Mouse (Mus musculus) cerebellum, adult (tissue): ENCODE data around the gene Hvcn1.
"Not testable (repeated sequence)": the region's sequence is repeated elsewhere in the genome, so short reads cannot be mapped to it uniquely, and the experiment has no call there.

Source experiments
- ATAC-seq: cut with Nextera tagmentation; 2 replicates; pipeline ENCODE4 v1.9.2; 2017; ENCODE audit warnings: mild to moderate bottlenecking, moderate library complexity, mixed read lengths; ENCODE audit not compliant: insufficient number of reproducible peaks, low FRiP score, low TSS enrichment

Gene Hvcn1

DNA sequence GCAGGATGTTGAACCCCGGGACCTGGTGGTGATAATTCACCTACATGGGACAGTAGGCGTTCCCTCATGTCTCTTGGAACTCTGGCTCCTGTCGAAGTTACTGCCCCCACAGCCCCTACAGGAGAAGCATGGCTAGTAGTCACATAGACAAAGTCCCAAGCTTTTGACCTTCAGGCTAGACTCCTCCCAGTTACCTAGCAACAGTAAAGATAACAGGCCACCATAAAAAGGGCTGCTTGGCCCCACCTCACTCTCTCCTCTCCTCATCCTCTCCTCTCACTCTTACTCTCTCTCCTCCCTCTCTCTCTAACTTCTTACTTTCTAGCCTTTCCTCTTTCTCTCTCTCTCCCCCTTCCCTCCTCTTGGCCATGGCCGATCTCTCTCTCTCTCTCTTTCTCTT lies 5.7 kb upstream of the Hvcn1 start:
- no peak for ATAC-seq

DNA sequence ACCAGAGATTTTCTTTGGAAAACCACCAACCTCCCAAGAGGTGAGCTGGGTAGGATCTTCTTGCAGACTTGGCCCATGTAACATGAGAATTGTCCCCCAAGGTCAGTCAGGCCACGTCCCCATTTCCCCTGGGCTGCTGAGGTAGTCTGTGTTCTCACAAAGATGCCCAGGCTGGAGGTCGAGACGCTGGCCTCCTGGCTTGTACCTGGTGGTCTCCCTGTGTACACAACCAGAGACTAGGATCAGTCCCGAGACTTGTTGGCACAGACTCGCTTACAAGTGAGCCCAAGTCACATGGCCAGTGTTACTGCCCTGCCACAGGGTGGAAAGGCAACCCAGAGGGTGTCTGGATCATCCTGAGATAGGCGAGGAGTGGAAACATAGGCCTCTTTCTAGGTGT lies 4.7 kb upstream of the Hvcn1 start:
- ATAC-seq, result no peak

DNA sequence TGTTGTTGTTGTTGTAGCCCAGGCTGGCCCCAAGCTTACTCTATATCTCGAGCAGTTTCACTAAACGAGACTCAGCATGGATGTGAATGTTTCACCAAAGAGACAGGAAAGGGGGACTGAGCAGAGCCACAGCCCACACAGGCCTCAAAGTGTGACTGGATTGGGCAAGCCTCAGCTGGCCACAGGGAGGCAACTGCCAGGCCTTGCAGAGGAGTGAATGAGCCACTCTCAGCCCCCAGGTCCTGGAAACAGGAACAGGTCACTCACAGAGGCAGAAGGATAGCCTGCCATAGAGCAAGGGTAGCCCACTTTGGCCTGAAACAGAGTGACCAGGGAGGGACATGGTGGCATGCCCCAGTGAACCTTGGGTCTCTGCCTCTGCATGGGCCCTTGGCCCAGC lies 2.4 kb upstream of the Hvcn1 start:
- no peak for ATAC-seq

DNA sequence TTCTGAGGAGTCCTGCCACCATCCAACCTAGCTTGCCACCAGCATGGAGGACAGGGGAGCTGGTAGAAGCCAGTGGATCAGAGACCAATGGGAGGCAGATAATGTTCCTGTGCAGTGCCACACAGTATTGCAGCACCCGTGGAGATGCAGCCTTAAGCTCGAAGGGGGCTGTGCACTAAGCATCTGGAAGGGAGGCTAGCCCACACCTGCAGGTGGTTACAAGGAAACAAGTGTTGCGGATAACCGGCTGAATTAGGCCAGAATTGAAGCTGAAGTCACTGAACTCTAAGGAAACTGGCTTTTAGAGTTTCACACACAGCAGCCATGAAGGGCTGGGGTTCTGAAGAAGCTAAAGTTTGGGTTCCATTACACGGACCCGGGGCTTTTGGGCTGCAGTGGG lies 2.3 kb downstream of the Hvcn1 start:
- no peak for ATAC-seq

DNA sequence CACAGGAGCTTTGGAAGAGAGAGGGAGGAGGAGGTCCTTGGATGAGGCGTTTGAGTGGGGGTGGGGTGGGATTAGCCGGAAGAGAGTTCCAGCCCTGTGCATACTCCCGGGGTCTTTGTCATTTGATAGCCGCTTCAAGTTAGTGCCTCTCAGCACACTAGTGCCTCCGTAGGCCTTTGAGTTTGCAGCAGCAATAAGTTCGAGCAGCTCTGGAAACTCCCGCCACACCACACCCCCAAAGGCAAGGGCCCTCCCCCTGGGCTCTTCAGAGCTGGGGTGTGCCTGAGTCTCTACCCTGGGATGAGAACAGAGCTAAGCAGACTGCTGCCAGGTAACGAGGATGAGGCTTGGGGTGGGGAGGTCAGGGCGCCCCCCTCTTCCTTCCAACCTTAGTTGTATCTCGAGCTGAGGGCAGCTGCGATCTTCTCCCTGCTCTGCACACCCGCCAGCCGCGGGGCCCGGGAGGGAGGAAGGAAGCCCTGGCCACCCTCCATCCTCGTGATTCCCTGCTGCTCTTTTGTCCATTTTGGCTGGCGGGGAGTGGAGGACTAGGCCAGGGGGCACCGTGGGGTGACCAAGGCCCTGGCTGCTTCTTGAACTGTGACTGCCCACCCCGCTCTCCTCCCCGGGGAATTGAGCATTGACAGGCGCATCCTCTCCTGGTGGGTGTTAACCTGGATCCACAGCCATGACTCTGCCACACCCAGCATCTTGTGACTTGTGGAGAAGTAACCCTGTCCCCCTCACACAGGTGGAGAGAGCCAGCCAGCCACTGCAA lies 3.2 kb downstream of the Hvcn1 start:
- no peak for ATAC-seq

DNA sequence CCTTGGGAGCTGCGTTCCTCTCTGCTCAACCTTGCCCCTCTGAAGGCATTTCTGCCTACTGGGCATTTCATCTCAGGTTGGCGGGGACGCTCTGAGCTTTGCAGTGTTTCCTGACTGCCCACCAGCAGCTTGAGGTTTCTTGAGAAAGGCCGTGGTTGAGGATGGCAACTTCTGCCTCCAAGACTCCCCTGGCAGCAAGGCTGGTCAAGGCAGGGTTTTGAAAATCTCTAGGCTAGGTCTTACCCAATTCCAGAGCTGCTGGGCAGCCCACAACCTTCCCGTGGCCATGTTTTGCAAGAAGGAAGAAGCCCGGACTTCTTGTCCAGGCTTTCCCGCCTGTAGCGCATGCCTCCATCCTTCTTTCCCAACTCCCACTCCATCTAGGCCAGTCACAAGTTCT lies 4.3 kb downstream of the Hvcn1 start:
- ATAC-seq, result no peak

DNA sequence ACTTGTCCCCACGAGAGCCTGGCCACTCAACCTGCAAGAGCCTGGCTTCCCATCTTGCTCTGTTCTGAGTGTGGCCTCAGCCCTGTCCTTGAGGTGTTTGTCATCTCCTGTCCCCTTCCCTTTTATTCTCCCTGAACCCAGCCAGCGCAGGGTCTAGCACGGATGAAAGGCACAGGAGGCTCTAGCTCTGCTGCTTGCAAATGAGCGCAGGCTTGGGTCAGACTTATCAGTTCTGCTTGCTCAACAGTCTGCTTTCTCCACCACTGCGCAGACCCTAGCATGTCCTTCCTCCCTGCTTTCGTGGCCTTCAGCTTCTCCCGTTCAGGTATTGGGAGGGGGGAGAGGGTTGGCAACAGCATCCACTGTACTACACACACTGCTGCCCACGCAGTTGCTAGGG lies 5.5 kb downstream of the Hvcn1 start:
- no peak for ATAC-seq

DNA sequence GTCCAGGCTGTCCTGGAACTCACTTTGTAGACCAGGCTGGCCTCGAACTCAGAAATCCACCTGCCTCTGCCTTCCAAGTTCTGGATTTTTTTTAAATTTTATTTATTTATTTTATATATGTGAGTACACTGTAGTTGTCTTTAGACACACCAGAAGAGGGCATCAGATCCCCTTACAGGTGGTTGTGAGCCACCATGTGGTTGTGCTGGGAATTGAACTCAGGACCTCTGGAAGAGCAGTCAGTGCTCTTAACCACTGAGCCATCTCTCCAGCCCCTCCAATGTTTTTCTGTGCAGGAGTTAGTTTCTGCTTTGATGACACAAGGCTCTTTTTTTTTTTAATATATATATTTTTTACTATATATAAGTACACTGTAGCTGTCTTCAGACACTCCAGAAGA lies 6.2 kb downstream of the Hvcn1 start:
- ATAC-seq, result not testable (repeated sequence)

DNA sequence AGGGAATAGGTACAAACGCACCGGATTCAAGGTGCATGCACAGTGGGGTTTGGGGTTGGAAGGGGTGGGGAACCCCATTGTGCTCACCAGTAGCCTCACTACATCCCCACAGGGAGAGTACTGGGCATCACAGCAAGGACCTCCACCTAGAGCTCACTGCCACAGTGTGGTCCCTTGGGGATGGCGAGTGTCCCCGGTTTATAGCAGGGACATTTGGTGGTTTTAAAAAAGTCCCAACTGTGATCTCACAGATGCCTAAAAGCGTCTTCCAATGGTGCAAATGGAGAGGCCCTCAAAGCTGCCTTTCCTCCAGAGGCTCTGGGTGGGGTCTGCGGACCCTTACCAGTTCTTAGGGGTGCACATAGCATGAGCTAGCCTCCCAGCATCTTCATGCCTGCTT lies 7.3 kb downstream of the Hvcn1 start:
- ATAC-seq, result no peak

DNA sequence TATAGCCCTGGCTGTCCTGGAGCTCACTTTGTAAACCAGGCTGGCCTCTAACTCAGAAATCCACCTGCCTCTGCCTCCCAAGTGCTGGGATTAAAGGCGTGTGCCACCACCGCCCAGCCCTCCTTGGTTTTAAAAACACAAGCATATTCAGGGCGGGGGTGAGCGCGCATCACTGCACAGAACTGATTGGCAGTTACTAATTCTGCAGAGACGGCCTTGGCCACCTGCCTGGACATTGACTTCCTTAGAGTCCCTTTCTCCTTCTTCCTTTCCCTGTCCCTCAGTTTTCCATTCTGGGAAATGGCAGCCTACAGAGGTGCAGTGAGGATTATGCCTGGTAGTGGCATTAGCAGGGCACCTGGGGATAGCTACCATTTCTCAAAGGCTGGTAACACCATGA lies 11.0 kb downstream of the Hvcn1 start:
- ATAC-seq, result no peak

DNA sequence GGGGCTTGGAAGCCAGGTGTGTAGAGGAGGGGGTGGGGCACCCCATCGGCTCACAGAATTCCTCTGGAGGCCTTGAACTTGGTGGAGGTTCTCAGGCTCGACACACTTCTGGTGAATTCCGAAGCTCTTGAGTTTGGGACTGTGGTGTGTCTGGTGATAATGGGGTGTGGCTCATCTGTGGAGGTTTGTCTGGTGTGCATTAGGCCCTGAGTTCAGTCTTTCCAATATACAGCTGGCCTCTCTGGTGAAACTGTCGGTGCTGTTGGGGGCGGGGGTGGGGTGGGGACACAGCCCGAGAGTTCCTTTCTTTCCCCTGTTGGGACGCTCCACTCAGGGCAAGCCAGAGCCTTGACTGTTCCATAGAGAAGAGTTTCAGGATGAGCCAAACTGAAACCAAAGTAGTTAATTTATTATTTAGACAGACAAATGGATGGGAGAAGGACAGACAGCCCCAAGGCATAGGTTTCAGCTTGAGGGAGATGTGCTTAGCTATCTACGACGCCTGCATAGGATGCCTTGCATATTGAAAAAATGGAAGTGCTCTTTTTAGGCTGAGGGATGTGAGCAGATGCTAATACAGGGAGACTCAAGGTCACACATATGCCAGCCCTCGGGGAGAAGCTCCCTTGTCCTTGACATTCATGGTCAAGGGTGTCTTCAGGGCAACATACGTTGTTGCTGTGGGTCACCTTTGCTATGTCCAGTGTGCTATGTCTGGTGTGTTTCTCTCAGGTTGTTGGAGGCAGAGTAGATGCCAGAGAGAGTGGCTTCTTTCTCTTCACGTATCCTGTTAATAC lies 11.7 kb downstream of the Hvcn1 start:
- no peak for ATAC-seq

DNA sequence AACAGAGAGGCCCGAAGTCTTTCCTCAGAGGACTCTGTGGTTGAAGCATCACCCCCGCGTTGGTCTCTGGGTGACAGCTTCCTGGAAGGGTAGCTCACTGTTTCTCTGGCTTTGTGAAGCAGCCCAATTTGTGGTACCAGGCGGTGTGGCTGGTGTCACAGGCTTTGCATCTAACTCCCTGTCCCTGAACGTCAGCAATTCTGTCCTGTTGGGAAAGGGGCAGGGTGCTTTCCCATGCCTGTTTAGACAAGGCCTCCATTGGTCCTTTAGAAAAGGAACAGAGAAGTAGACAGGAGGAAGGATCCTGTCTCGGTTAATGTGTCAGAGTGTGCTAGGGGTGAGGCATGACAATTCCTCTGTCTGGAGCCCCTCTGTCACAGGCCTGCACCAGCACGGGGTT lies 12.3 kb downstream of the Hvcn1 start:
- no peak for ATAC-seq

DNA sequence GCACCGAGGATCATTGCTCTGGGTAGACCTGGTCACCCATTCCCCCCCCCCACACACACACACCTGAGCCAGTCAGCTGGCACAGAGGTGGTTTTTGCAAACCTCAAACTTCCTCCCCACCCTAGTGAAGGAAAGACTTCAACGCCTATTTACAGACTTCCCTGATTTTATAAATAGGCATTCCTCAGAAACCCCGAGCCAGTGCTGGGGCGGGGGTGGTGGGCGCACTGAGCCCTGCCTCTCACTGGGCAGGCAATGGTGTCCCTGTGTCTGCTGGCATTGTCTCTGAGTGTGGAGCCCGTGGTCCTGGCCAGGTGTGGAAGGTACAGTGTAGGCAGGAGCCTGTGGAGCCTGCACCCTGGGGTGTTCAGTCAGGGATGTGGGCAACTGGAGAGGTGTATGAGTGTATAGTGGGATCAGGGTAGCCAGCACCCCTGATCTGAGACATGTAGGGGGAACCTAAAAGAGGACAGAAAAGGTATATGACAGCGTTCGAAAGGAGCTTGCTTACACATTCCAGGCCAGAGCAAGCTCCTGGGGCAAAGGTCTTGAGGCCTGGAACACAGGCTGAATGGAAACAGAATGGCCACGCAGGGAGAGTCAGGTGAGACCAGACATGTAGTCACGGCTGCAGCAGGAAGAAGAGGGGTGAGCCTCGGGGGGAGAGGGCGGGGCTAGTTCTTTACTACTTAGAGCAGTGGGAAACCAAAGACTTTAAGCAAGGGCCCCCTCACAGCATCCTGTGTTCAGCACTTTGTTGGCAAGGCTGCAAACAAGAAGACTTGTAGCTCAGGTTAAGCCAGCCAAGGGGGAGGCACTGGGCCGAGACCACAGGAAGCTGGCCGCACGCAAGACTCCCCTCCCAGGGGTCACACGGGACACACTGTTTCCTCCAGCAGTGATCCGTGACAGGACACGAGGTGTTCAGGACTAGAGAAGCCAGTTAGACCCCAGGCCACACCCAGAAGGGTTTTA lies 13.3 kb downstream of the Hvcn1 start:
- no peak for ATAC-seq

DNA sequence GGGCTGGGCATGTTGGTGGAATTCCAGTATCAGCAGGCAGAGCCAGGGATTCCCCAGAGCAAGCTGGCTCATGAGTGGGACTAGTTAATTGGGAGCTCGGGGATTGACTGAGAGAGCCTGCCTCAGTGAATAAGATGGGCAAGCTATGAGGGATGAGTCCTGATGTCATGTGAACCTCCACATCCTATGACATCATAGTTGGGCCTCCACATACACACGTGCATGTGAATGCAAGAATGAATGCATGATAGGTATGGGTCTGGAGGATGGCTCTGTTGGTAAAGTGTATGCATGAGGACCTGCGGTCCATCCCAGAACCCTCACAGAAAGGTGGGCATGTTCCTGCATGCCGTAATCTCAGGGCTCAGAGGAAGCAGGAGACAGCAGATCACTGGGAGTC lies 14.5 kb downstream of the Hvcn1 start:
- no peak for ATAC-seq

DNA sequence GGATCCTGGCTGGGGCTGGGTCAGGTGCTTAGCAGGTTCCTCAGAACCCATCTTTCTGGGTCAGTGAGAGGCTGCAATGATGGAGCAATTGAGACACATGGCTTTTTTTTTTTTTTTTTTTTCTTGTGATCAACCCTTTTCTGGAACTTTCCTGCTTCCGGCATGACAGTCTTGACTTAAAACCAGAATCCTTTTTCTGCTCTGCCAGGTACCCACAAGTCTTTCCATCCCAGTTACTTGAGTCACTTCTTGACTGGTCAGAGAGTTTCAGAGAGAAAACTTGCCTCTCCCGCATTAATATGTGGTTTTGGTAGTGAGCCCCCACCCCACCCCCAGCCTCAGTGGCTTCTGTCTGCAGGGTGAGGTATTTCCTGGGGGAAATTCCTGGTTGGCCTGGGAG lies 17.7 kb downstream of the Hvcn1 start:
- ATAC-seq, result no peak

DNA sequence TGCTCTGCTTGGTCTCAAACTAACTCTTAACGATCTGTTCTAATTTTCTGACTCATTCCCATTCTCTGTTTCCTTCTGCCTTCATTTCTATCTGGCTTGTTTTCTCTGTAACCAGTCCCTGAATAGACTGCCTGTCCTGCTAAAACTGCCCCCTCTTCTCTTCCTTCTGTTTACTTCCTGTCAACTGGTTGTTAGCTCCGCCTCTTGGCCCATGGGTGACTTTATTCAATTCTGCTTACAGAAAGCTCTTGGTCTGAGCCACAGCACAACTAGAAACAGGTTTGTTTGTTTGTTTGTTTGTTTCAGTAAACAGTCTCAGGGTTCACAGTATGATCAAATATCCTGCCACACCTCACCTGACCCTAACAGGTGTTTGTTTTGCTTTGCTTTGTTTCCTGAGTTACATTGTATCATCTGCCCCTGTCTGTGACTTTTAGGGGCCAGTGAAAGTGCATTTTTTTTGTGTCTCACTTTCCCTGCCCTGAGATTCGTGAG lies 21.7 kb downstream of the Hvcn1 start:
- no peak for ATAC-seq

DNA sequence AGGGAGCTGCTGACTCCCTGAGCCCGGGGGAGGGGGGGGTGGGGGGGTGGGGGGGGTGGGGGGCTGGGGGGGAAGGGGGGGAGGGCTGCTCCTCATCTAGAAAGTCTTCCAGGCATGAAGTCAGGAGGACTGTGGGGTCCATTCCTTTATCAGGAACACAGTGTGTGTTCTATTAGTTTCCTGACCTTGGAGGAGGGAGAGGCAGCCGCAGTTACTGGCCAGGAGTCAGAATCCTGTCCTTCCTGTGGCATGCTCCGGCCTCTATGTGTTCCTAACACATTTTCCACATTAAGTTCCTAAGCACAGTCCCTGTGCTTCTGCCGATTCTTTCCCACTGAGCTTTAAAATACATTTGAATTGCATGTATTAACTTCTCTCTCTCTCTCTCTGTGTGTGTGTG lies 22.2 kb downstream of the Hvcn1 start:
- no peak for ATAC-seq

DNA sequence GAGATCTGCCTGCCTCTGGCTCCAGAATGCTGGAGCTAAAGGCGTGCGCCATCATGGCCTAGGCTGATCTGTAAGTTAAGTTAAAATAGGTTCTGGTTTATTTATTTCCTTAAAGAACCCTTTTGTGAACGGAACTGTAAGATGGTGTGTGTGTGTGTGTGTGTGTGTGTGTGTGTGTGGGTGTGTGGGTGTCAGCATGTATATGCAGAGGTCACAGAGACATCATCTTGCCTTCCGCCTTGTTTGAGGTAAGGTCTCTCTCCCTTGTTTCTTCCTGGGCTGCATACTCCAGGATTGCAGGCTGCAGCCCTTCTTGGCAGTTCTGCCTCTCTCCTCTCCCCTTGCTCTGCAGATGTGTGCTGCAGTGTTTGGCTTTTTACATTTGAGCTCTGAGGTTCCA lies 24.2 kb downstream of the Hvcn1 start:
- ATAC-seq, result no peak

DNA sequence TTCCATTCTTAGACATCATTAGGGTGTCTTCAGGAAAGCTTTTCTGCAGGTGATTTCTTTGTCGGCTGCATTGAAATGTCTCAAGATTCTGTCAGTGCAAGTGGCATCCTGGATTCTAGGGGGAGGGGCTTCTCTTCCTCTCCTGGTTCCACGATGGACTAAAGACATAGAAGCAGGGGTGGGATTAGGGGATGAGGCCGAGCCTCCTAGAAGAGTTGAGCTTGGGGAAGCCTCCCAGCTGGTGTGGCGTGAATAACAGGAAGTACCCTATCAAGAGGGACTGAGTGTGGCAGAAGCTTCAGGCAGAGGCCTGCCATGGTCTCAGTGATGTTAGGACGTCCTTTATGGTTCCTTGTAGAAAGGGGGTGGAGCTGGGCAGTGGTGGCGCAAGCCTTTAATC lies 24.8 kb downstream of the Hvcn1 start:
- ATAC-seq, result no peak

DNA sequence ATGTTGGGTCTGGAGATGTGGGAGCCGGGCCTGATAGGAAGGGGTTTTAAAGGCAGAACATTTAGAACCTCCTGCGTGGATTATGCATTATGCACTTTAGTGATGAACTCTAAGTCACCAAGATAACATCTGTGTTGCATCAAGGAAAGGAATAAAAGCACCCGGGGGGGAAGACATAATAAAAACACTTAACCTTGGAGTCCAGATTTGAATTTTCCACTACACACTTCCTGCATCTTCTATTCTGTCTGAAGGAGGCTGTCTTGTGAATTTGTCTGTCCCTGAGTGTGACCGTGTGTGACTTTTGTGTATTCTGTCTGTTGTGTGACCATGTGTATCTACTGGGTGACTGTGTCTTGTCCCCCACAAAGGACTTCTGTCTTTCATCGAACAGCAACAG lies 25.4 kb downstream of the Hvcn1 start:
- ATAC-seq, result no peak
